Mouse (Mus musculus) erythroblast, embryonic 14.5 days (primary cell): Measurements from ENCODE around the gene Scn10a. TPM values are rescaled to one million over a fixed set of nuclear protein-coding genes. Genes with fewer than 3 reads are reported as not detected.

Experiments used
- H3K27me3 ChIP-seq: 2 replicates; pipeline ENCODE4 v1.6.1; 2012; ENCODE audit warnings: inconsistent platforms; ENCODE audit not compliant: control insufficient read depth
- H3K36me3 ChIP-seq: 2 replicates; pipeline ENCODE4 v1.6.1; 2012; ENCODE audit warnings: mild to moderate bottlenecking, inconsistent platforms; ENCODE audit not compliant: control insufficient read depth
- H3K4me1 ChIP-seq: 2 replicates; pipeline ENCODE4 v1.6.1; 2012; ENCODE audit warnings: inconsistent platforms; ENCODE audit not compliant: control insufficient read depth
- H3K4me3 ChIP-seq: replicated peaks from 2 replicates; pipeline ENCODE3; 2012; ENCODE audit warnings: moderate library complexity, mild to moderate bottlenecking, inconsistent platforms
- H3K9me3 ChIP-seq: 2 replicates; pipeline ENCODE4 v1.6.1; 2012; ENCODE audit warnings: low read length, inconsistent platforms, mixed read lengths; ENCODE audit not compliant: control insufficient read depth
- GATA1 ChIP-seq: IDR thresholded peaks from 2 replicates; pipeline ENCODE4 v1.6.1; 2012; ENCODE audit warnings: low read length, inconsistent platforms, mixed read lengths
- TAL1 ChIP-seq: IDR thresholded peaks from 3 replicates; pipeline ENCODE4 v1.6.1; 2012; ENCODE audit warnings: low read length, inconsistent platforms, mixed read lengths
- polyA plus RNA-seq: library from polyadenylated mRNA; stranded (reverse); fragments of >175 nt; gene quantifications from 2 replicates; pipeline ENCODE4 v1.2.3, GENCODE M21; 2012

Scn10a gene
- polyA plus RNA-seq, 1 experiment = not detected

GRCm38 (mm10) chr9:119571411-119571888 is 147.7 kb downstream of the Scn10a start:
- H3K27me3 ChIP-seq = peaks cover 62% of the 10 kb centered on the region
- no peaks in the 10 kb centered on the region for H3K4me1 ChIP-seq
- H3K9me3 ChIP-seq = no peaks in the 10 kb centered on the region; the same call in 1 of the 2 replicates
- no peak overlapping the region for H3K4me3 ChIP-seq
- no peak for TF ChIP-seq GATA1
- TF ChIP-seq TAL1 = no peak
- no peaks in the 10 kb centered on the region for H3K36me3 ChIP-seq

GRCm38 (mm10) chr9:119570652-119571051 is 148.5 kb downstream of the Scn10a start:
- H3K36me3 ChIP-seq = no peaks in the 10 kb centered on the region
- H3K4me3 ChIP-seq = no peak overlapping the region
- no peaks in the 10 kb centered on the region for H3K4me1 ChIP-seq
- no peaks in the 10 kb centered on the region; the same call in 1 of the 2 replicates for H3K9me3 ChIP-seq
- H3K27me3 ChIP-seq = peaks cover 59% of the 10 kb centered on the region
- TF ChIP-seq TAL1 (no peak), GATA1 (no peak)

GRCm38 (mm10) chr9:119568732-119569131 is 150.4 kb downstream of the Scn10a start:
- Histone ChIP-seq H3K9me3 (no peaks in the 10 kb centered on the region; the same call in 1 of the 2 replicates), H3K4me1 (no peaks in the 10 kb centered on the region), H3K27me3 (peaks cover 48% of the 10 kb centered on the region), H3K36me3 (no peaks in the 10 kb centered on the region), H3K4me3 (no peak overlapping the region)
- TF ChIP-seq GATA1 (no peak), TAL1 (no peak)

GRCm38 (mm10) chr9:119567800-119568199 is 151.3 kb downstream of the Scn10a start:
- Histone ChIP-seq H3K36me3 (no peaks in the 10 kb centered on the region), H3K27me3 (peaks cover 47% of the 10 kb centered on the region), H3K4me1 (no peaks in the 10 kb centered on the region), H3K9me3 (no peaks in the 10 kb centered on the region; the same call in 1 of the 2 replicates), H3K4me3 (no peak overlapping the region)
- no peak for TF ChIP-seq TAL1
- TF ChIP-seq GATA1 = no peak

GRCm38 (mm10) chr9:119566214-119566613 is 152.9 kb downstream of the Scn10a start:
- Histone ChIP-seq H3K27me3 (peaks cover 31% of the 10 kb centered on the region), H3K4me1 (no peaks in the 10 kb centered on the region), H3K36me3 (no peaks in the 10 kb centered on the region), H3K9me3 (no peaks in the 10 kb centered on the region; the same call in 1 of the 2 replicates), H3K4me3 (no peak overlapping the region)
- TF ChIP-seq GATA1 = no peak
- TF ChIP-seq TAL1 = no peak

- Histone ChIP-seq H3K4me3 (no peak overlapping the region), H3K4me1 (no peaks in the 10 kb centered on the region), H3K36me3 (no peaks in the 10 kb centered on the region), H3K9me3 (no peaks in the 10 kb centered on the region; the same call in 1 of the 2 replicates), H3K27me3 (peaks cover 18% of the 10 kb centered on the region)
- TF ChIP-seq GATA1 = no peak
- no peak for TF ChIP-seq TAL1
These were observed 154.3 kb downstream of the Scn10a start for GRCm38 (mm10) chr9:119564803-119565202.

GRCm38 (mm10) chr9:119563617-119564016 is 155.5 kb downstream of the Scn10a start:
- H3K9me3 ChIP-seq = no peaks in the 10 kb centered on the region; the same call in 1 of the 2 replicates
- H3K36me3 ChIP-seq = no peaks in the 10 kb centered on the region
- peaks cover 16% of the 10 kb centered on the region for H3K27me3 ChIP-seq
- H3K4me1 ChIP-seq = no peaks in the 10 kb centered on the region
- no peak for TF ChIP-seq TAL1
- TF ChIP-seq GATA1 = no peak
- no peak overlapping the region for H3K4me3 ChIP-seq

- no peaks in the 10 kb centered on the region for H3K36me3 ChIP-seq
- no peaks in the 10 kb centered on the region; the same call in 1 of the 2 replicates for H3K9me3 ChIP-seq
- no peaks in the 10 kb centered on the region for H3K4me1 ChIP-seq
- H3K27me3 ChIP-seq = peaks cover 11% of the 10 kb centered on the region
- no peak overlapping the region for H3K4me3 ChIP-seq
- TF ChIP-seq GATA1 = no peak
- no peak for TF ChIP-seq TAL1
These were observed 156.9 kb downstream of the Scn10a start for GRCm38 (mm10) chr9:119562256-119562655.

GRCm38 (mm10) chr9:119561746-119562145 is 157.4 kb downstream of the Scn10a start:
- Histone ChIP-seq H3K4me3 (no peak overlapping the region), H3K36me3 (no peaks in the 10 kb centered on the region), H3K4me1 (no peaks in the 10 kb centered on the region), H3K27me3 (peaks cover 8% of the 10 kb centered on the region), H3K9me3 (no peaks in the 10 kb centered on the region)
- TF ChIP-seq TAL1 (no peak), GATA1 (no peak)

- H3K27me3 ChIP-seq = no peaks in the 10 kb centered on the region
- TF ChIP-seq TAL1 (no peak), GATA1 (no peak)
- no peak overlapping the region for H3K4me3 ChIP-seq
- no peaks in the 10 kb centered on the region for H3K36me3 ChIP-seq
- H3K4me1 ChIP-seq = no peaks in the 10 kb centered on the region
- no peaks in the 10 kb centered on the region for H3K9me3 ChIP-seq
These were observed 159.4 kb downstream of the Scn10a start for GRCm38 (mm10) chr9:119559537-119560276.

Other genes with a start within 250 kb of the Scn10a start
- gene Scn5a, start 140.3 kb downstream of the Scn10a start, polyA plus RNA-seq = not detected in 2 replicates
- gene Scn11a, start 106.1 kb upstream of the Scn10a start, polyA plus RNA-seq = not detected in 2 replicates
- 1.3 and 1.4 TPM in 2 replicates for gene Wdr48, start 175.6 kb upstream of the Scn10a start, polyA plus RNA-seq
- gene Gorasp1, start 218.2 kb upstream of the Scn10a start, polyA plus RNA-seq = 0.49 and 0.59 TPM in 2 replicates
- gene Ttc21a, start 218.3 kb upstream of the Scn10a start, polyA plus RNA-seq = not detected in 2 replicates